Mouse (Mus musculus): ENCODE measurements around the gene Brpf3. TPM values are rescaled to one million over a fixed set of nuclear protein-coding genes. Genes with fewer than 3 reads are reported as not detected.

Brpf3 gene
- total and polyA plus RNA-seq, 2 experiments from 2014 or later, result 2.7 to 27.8 TPM

DNA sequence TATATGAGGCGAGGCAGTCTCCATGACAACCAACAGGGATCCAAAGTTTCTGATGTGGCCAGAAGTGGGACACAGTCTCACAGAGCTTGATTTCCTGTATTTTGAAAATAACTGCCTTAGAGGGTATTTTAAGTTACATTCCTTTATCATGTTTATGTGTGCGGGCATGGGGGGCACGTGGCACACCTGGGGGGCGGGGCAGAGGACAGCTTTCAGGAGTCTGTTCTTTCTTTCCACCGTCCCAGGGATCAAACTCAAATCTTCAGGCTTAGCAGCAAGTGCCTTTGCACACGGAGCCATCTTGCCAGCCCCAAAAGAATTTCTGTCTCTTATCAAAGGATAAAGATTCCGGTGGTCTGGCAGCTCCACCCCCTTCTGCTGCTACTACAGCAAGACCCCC is 63.0 kb downstream of the Brpf3 start:
- H3K4me3 ChIP-seq (ENCODE audit: low read depth, low read length), result no peak overlapping the region
- no peak for ATAC-seq (ENCODE audit: insufficient read depth, low read depth)
- no peak for DNase-seq (ENCODE audit: low spot score)

DNA sequence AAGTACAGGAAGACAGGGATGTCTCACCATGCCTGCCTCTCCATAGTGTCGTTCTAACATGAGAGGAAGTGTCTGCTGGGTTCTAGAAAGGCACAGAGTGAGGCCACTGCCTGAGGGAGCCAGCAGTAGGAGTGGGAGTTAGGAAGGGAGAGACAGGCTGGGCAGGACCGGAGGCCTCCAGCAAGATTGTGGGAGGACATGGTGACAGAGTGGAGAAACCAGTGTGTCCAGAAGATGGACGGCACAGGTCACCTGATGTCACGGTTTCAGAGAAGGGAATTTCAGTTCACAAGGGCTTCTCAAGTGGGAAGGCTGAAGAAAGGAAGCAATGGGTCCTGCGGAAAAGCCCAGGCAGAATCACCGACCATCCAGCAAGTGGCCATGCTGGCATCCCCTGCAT is 63.6 kb downstream of the Brpf3 start:
- ATAC-seq (ENCODE audit: insufficient read depth, low read depth) (no peak), DNase-seq (ENCODE audit: low spot score) (no peak)
- H3K9me3 ChIP-seq (replicated peaks; ENCODE audit: control insufficient read depth, low read length), result no peaks in the 10 kb centered on the region
- H3K27ac ChIP-seq (ENCODE audit: low read depth), result no peak overlapping the region
- no peak overlapping the region for H3K4me3 ChIP-seq (ENCODE audit: low read depth, low read length)
- H3K36me3 ChIP-seq (replicated peaks; ENCODE audit: control insufficient read depth, insufficient read depth, low read length), result no peaks in the 10 kb centered on the region
- H3K9ac ChIP-seq (replicated peaks; ENCODE audit: low read depth, low read length), result no peak overlapping the region
- no peaks in the 10 kb centered on the region for H3K27me3 ChIP-seq (ENCODE audit: control insufficient read depth, insufficient read depth, low read length)
- WGBS, result 59% methylated on average over 6 of the region's 6 CpGs
- TF ChIP-seq EP300 (IDR thresholded peaks at IDR 0.05; ENCODE audit: low read depth) (no peak), CTCF (IDR thresholded peaks at IDR 0.05; ENCODE audit: low read depth) (no peak)
- no peaks in the 10 kb centered on the region for H3K4me1 ChIP-seq (ENCODE audit: control insufficient read depth, insufficient read depth)
- H3K4me2 ChIP-seq (ENCODE audit: low read depth, low read length), result no peak overlapping the region

More for the DNA sequence above, 63.0 kb downstream of the Brpf3 start:
- no peaks in the 10 kb centered on the region for H3K4me1 ChIP-seq (ENCODE audit: control insufficient read depth, insufficient read depth)
- no peaks in the 10 kb centered on the region for H3K36me3 ChIP-seq (replicated peaks; ENCODE audit: control insufficient read depth, insufficient read depth, low read length)
- WGBS, result 49% methylated on average over 7 of the region's 7 CpGs
- no peak overlapping the region for H3K4me2 ChIP-seq (ENCODE audit: low read depth, low read length)
- no peaks in the 10 kb centered on the region for H3K9me3 ChIP-seq (replicated peaks; ENCODE audit: control insufficient read depth, low read length)
- no peak overlapping the region for H3K9ac ChIP-seq (replicated peaks; ENCODE audit: low read depth, low read length)
- no peaks in the 10 kb centered on the region for H3K27me3 ChIP-seq (ENCODE audit: control insufficient read depth, insufficient read depth, low read length)
- TF ChIP-seq EP300 (IDR thresholded peaks at IDR 0.05; ENCODE audit: low read depth) (no peak), CTCF (IDR thresholded peaks at IDR 0.05; ENCODE audit: low read depth) (no peak)
- no peak overlapping the region for H3K27ac ChIP-seq (ENCODE audit: low read depth)

DNA sequence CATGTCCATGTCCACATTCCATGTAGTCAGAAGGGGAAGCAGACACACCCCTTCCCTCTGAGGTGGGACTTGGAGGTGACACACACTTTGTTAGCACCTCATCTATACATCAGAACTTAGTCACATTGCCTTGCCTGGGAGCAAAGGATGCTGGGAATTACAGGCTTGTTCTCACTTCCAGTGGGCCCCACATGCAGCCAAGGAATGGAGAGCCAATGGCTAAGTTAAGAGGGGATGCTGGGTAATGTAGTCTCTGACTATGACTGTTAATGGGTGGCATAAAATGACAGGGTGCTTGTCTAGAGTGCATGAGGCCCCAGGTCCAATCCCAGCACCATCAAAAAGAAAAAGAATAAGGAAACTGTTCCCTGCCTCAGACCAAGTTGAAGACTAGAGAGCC is 66.0 kb downstream of the Brpf3 start:
- no peak overlapping the region for H3K4me2 ChIP-seq (ENCODE audit: low read depth, low read length)
- H3K9ac ChIP-seq (replicated peaks; ENCODE audit: low read depth, low read length), result no peak overlapping the region
- ATAC-seq (ENCODE audit: insufficient read depth, low read depth) (no peak), DNase-seq (ENCODE audit: low spot score) (no peak)
- H3K36me3 ChIP-seq (replicated peaks; ENCODE audit: control insufficient read depth, insufficient read depth, low read length), result no peaks in the 10 kb centered on the region
- H3K4me3 ChIP-seq (ENCODE audit: low read depth, low read length), result no peak overlapping the region
- no peak overlapping the region for H3K27ac ChIP-seq (ENCODE audit: low read depth)
- H3K9me3 ChIP-seq (replicated peaks; ENCODE audit: control insufficient read depth, low read length), result no peaks in the 10 kb centered on the region
- H3K27me3 ChIP-seq (ENCODE audit: control insufficient read depth, insufficient read depth, low read length), result no peaks in the 10 kb centered on the region
- H3K4me1 ChIP-seq (ENCODE audit: control insufficient read depth, insufficient read depth), result no peaks in the 10 kb centered on the region
- TF ChIP-seq EP300 (IDR thresholded peaks at IDR 0.05; ENCODE audit: low read depth) (no peak), CTCF (IDR thresholded peaks at IDR 0.05; ENCODE audit: low read depth) (no peak)

DNA sequence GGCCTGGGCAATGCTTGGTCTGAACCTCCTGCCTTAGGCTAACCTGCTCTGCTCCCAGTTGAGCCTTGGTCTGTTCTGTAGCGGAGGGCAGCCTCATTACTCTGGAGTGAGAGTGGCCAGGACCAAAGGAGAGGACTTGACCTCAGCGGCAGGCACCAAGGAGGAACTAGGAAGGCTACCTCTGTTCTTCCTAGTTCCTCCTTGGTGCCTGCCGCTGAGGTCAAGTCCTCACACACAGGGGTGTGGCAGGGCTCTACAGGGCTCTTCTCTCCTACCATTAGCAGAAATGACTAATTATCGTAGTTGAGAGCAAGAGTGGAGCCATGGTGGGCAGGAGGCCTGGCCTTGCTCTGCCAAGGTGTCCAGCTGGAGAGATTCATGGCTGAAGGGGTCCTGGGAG is 66.5 kb downstream of the Brpf3 start:
- H3K4me3 ChIP-seq (ENCODE audit: low read depth, low read length), result no peak overlapping the region
- TF ChIP-seq EP300 (IDR thresholded peaks at IDR 0.05; ENCODE audit: low read depth) (no peak), CTCF (IDR thresholded peaks at IDR 0.05; ENCODE audit: low read depth) (no peak)
- no peak overlapping the region for H3K9ac ChIP-seq (replicated peaks; ENCODE audit: low read depth, low read length)
- no peaks in the 10 kb centered on the region for H3K36me3 ChIP-seq (replicated peaks; ENCODE audit: control insufficient read depth, insufficient read depth, low read length)
- H3K4me2 ChIP-seq (ENCODE audit: low read depth, low read length), result no peak overlapping the region
- ATAC-seq (ENCODE audit: insufficient read depth, low read depth), result no peak
- no peaks in the 10 kb centered on the region for H3K27me3 ChIP-seq (ENCODE audit: control insufficient read depth, insufficient read depth, low read length)
- H3K4me1 ChIP-seq (ENCODE audit: control insufficient read depth, insufficient read depth), result no peaks in the 10 kb centered on the region
- no peaks in the 10 kb centered on the region for H3K9me3 ChIP-seq (replicated peaks; ENCODE audit: control insufficient read depth, low read length)
- WGBS, result 90% methylated on average over 4 of the region's 4 CpGs
- no peak overlapping the region for H3K27ac ChIP-seq (ENCODE audit: low read depth)
- DNase-seq (ENCODE audit: low spot score), result no peak

GRCm38 (mm10) chr17:28869412-28870110 is 68.7 kb downstream of the Brpf3 start:
- TF ChIP-seq CTCF (IDR thresholded peaks at IDR 0.05; ENCODE audit: low read depth), result no peak
- TF ChIP-seq EP300 (IDR thresholded peaks at IDR 0.05; ENCODE audit: low read depth), result no peak

DNA sequence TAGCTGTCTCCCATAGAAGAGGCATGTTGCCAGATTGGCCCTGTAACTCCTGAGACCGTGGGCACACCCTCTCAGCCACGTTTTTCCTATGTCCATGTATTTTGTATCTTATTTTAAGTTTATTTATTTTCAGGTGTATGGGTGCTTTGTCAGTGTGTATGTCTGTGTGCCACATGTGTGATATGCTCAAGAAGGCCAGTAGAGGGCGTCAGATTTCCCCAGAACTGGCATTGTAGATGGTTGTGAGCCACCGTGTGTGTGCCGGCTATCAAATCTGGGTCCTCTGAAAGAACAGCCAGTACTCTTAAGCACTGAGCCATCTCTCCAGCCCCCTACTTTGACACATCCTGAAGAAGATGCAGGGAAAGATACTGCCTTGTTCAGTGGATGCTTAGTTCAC is 69.5 kb downstream of the Brpf3 start:
- WGBS, result 64% methylated on average over 5 of the region's 5 CpGs
- Histone ChIP-seq H3K27ac (ENCODE audit: low read depth) (no peak overlapping the region), H3K4me1 (ENCODE audit: control insufficient read depth, insufficient read depth) (peaks cover 4% of the 10 kb centered on the region; the same call in 1 of the 2 replicates), H3K4me2 (ENCODE audit: low read depth, low read length) (no peak overlapping the region), H3K4me3 (ENCODE audit: low read depth, low read length) (no peak overlapping the region), H3K9ac (replicated peaks; ENCODE audit: low read depth, low read length) (no peak overlapping the region), H3K36me3 (replicated peaks; ENCODE audit: control insufficient read depth, insufficient read depth, low read length) (no peaks in the 10 kb centered on the region), H3K27me3 (ENCODE audit: control insufficient read depth, insufficient read depth, low read length) (no peaks in the 10 kb centered on the region), H3K9me3 (replicated peaks; ENCODE audit: control insufficient read depth, low read length) (no peaks in the 10 kb centered on the region)
- TF ChIP-seq EP300 (IDR thresholded peaks at IDR 0.05; ENCODE audit: low read depth), result no peak
- TF ChIP-seq CTCF (IDR thresholded peaks at IDR 0.05; ENCODE audit: low read depth), result no peak
- ATAC-seq (ENCODE audit: insufficient read depth, low read depth), result no peak
- DNase-seq (ENCODE audit: low spot score), result no peak

More at GRCm38 (mm10) chr17:28869412-28870110, 68.7 kb downstream of the Brpf3 start:
- H3K36me3 ChIP-seq (replicated peaks; ENCODE audit: control insufficient read depth, insufficient read depth, low read length), result no peaks in the 10 kb centered on the region
- H3K4me1 ChIP-seq (ENCODE audit: control insufficient read depth, insufficient read depth), result no peaks in the 10 kb centered on the region
- H3K4me3 ChIP-seq (ENCODE audit: low read depth, low read length), result no peak overlapping the region
- H3K9me3 ChIP-seq (replicated peaks; ENCODE audit: control insufficient read depth, low read length), result no peaks in the 10 kb centered on the region
- H3K9ac ChIP-seq (replicated peaks; ENCODE audit: low read depth, low read length), result no peak overlapping the region
- ATAC-seq (ENCODE audit: insufficient read depth, low read depth), result no peak
- H3K27me3 ChIP-seq (ENCODE audit: control insufficient read depth, insufficient read depth, low read length), result no peaks in the 10 kb centered on the region
- 52% methylated on average over 9 of the region's 9 CpGs for WGBS
- no peak for DNase-seq (ENCODE audit: low spot score)
- no peak overlapping the region for H3K27ac ChIP-seq (ENCODE audit: low read depth)
- no peak overlapping the region for H3K4me2 ChIP-seq (ENCODE audit: low read depth, low read length)

All from heart, postnatal 0 days (tissue).